Mouse (Mus musculus) spleen, adult 2 months (tissue): Measurements from ENCODE around the gene Plekha4.
"Not testable (repeated sequence)": the region's sequence is repeated elsewhere in the genome, so short reads cannot be mapped to it uniquely, and the experiment has no call there.

ENCODE experiments used
- CTCF ChIP-seq: fragments of 200-500 bp; IDR thresholded peaks from 2 replicates; pipeline ENCODE4 v1.5.1; 2011; ENCODE audit warnings: mild to moderate bottlenecking, inconsistent platforms; ENCODE audit not compliant: insufficient read depth, insufficient read length, insufficient replicate concordance; ENCODE audit errors: extremely low read depth
- POLR2A ChIP-seq: fragments of 200-500 bp; IDR thresholded peaks from 2 replicates; pipeline ENCODE4 v1.6.1; 2011; ENCODE audit warnings: low read depth, low read length, inconsistent platforms

GRCm38 (mm10) chr7:45527169-45527568 lies 1.0 kb downstream of the Plekha4 start:
- not testable (repeated sequence) for TF ChIP-seq CTCF, POLR2A
